Mouse (Mus musculus) spleen, adult 2 months (tissue): ENCODE data around the gene Afdn.

Experiments used
- CTCF ChIP-seq: fragments of 200-500 bp; IDR thresholded peaks from 2 replicates; pipeline ENCODE4 v1.5.1; 2011; ENCODE audit warnings: mild to moderate bottlenecking, inconsistent platforms; ENCODE audit not compliant: insufficient read depth, insufficient read length, insufficient replicate concordance; ENCODE audit errors: extremely low read depth
- POLR2A ChIP-seq: fragments of 200-500 bp; IDR thresholded peaks from 2 replicates; pipeline ENCODE4 v1.6.1; 2011; ENCODE audit warnings: low read depth, low read length, inconsistent platforms

DNA sequence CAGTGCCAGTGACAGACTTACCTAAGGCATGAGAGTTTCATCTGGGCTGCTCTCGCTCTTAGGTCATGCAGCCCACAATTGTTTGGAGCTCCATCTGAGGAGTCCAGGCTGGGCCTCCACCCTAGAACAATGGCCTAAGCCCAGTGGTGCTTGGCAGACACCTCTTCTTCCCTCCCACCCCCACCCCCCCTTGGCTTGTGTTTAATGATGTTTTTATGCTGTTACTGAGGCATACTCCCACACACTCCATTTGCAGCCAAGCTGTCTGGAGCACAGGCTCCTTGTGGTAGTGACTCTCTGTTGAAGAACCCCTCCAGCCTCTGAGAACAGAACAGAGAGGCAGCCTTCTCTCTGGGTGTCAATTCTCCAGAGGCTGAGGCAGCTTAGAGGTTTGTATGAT lies 113.9 kb downstream of the Afdn start:
- no peak for TF ChIP-seq CTCF
- TF ChIP-seq POLR2A: no peak
